Mouse (Mus musculus): Measurements from ENCODE around the gene Amhr2.

DNA sequence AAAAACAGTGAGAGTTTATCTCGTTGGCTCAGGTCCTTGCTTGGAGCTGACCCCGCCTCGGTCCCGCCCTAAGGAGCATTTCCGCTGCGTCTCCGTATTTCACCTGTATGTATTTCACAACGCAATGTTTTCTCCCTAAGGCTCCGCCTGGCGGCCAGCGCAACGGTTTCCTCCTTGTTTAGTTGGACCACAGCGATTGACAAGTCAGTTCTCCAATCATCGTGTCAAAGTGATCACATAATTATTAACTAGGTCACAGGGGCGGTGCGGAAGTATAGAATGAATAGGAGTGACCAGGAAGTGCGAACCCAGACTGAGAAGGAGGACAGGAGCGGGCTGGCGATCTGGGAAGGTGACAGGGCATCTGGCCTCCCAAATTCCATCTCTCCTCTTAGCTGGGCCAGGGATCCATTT, 13.7 kb downstream of the Amhr2 start, which contains the start of gene Prr13:
- peak; percentile 35 for TF ChIP-seq CTCF (conservative IDR thresholded peaks at IDR 0.05; ENCODE audit: low read length)
- TF ChIP-seq NANOG (IDR thresholded peaks at IDR 0.05; ENCODE audit: borderline replicate concordance, low read length) = 0 out of 2 replicates have a peak, but pooled peaks have one; percentile 13

Measured in E14TG2a.4 (cell line).